Mouse (Mus musculus) G1E (cell line): Measurements from ENCODE around the gene Rgs12. TPM values are rescaled to one million over a fixed set of nuclear protein-coding genes. Genes with fewer than 3 reads are reported as not detected.

Source experiments
- ATAC-seq: 2 replicates; pipeline ENCODE4 v1.8.0; 2016; ENCODE audit warnings: mild to moderate bottlenecking; ENCODE audit not compliant: insufficient number of reproducible peaks, poor library complexity, low FRiP score, severe bottlenecking; ENCODE audit errors: extremely low read depth
- DNase-seq: peaks from one replicate; pipeline ENCODE4 v3.0.0; 2012; ENCODE audit warnings: low spot score
- H3K27me3 ChIP-seq: 2 replicates; pipeline ENCODE4 v1.6.1; 2012; ENCODE audit warnings: mild to moderate bottlenecking, low read length, inconsistent platforms; ENCODE audit not compliant: insufficient read depth
- H3K36me3 ChIP-seq: replicated peaks from 2 replicates; pipeline ENCODE3; 2012; ENCODE audit warnings: mild to moderate bottlenecking, inconsistent platforms
- H3K4me1 ChIP-seq: 2 replicates; pipeline ENCODE4 v1.6.1; 2012; ENCODE audit warnings: low read depth, low read length, inconsistent platforms, mixed read lengths; ENCODE audit not compliant: insufficient read depth
- H3K4me3 ChIP-seq: 2 replicates; pipeline ENCODE4 v1.5.1; 2012; ENCODE audit warnings: low read depth, mild to moderate bottlenecking, inconsistent platforms, low read length, moderate library complexity, mixed read lengths
- H3K9me3 ChIP-seq: replicated peaks from 2 replicates; pipeline ENCODE4 v1.6.1; 2012; ENCODE audit warnings: inconsistent platforms
- CTCF ChIP-seq: IDR thresholded peaks from 2 replicates; pipeline ENCODE4 v1.5.1; 2012; ENCODE audit warnings: low read depth, low read length, inconsistent platforms, mixed read lengths
- GATA1 ChIP-seq: IDR thresholded peaks from 2 replicates; pipeline ENCODE4 v1.6.1; 2012; ENCODE audit warnings: borderline replicate concordance, low read length, inconsistent platforms, mixed read lengths
- GATA2 ChIP-seq: IDR thresholded peaks from 2 replicates; pipeline ENCODE4 v1.6.1; 2012; ENCODE audit warnings: low read depth, low read length, inconsistent platforms, borderline replicate concordance
- POLR2AphosphoS5 ChIP-seq: IDR thresholded peaks from 2 replicates; pipeline ENCODE4 v1.6.1; 2012; ENCODE audit warnings: low read depth, low read length, inconsistent platforms; ENCODE audit not compliant: insufficient replicate concordance
- TAL1 ChIP-seq: conservative IDR thresholded peaks from 2 replicates; pipeline ENCODE4 v1.6.1; 2012; ENCODE audit warnings: low read depth, low read length, inconsistent platforms, mixed read lengths
- polyA plus RNA-seq: library from polyadenylated mRNA; stranded (reverse); fragments of >175 nt; gene quantifications from 2 replicates; pipeline ENCODE4 v1.2.3, GENCODE M21; 2012
- total RNA-seq, 2 experiments: library from RNA; stranded (forward) in 1 of 2; stranded (reverse) in 1 of 2; fragments of 200-1000 nt in 1 of 2; fragments of >200 nt in 1 of 2; fragmentation: Nextera tagmentation in 1 of 2; gene quantifications; 2 replicates each; pipeline ENCODE4 v1.2.3; 2014 to 2017

Gene Rgs12
- total and polyA plus RNA-seq, 3 experiments = 1.8 to 14.3 (median 5.7) TPM

DNA sequence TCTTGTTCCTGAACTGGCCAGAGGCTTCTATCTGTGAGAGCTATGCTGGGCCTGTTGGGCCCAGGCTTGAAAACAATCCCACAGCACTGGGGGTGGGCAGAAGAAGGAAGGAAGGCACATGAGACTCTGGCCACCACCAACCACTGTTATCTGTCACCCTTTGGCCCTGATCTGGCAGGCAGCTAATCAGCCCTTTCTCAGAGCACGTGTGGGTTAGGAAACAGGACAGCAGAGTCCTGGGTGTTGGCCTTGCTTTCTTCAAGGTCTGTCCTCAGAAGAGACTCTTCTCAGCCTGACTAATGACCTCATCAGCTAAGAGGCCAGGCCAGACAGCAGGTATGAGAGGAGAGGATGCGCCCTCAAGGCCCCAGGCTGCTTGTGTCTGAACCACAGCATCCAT lies 38.2 kb downstream of the Rgs12 start:
- ATAC-seq = no peak
- TF ChIP-seq CTCF (no peak), GATA2 (no peak), POLR2AphosphoS5 (no peak), TAL1 (no peak), GATA1 (no peak)
- Histone ChIP-seq H3K9me3 (no peaks in the 10 kb centered on the region), H3K4me3 (no peak overlapping the region), H3K36me3 (no peaks in the 10 kb centered on the region), H3K27me3 (peaks cover 2% of the 10 kb centered on the region; the same call in 1 of the 2 replicates), H3K4me1 (peaks cover 2% of the 10 kb centered on the region; the same call in 1 of the 2 replicates)
- DNase-seq = no peak

DNA sequence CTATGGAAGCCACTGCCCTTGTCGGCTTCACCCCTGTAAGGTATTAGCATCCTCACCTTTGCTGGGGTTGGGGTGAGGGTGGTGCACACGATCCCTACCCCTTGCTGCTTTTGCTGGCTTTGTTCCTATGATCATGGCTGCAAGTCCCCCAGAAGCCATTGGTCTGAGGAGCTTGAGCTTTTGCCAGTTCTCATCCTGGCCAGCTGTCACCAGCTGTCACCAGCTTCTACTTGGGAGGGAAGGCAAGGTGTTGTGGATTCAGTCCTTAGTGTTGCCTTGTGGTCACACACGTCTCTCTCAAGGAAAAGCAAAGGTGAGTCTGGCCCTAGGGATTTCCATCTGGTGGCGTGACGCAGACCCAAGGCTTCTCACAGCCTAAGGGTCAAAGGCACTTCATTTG lies 39.4 kb downstream of the Rgs12 start:
- H3K27me3 ChIP-seq = peaks cover 5% of the 10 kb centered on the region; the same call in 1 of the 2 replicates
- TF ChIP-seq CTCF = no peak
- TF ChIP-seq TAL1 = no peak
- TF ChIP-seq GATA2 = no peak
- TF ChIP-seq POLR2AphosphoS5 = no peak
- no peak for TF ChIP-seq GATA1
- DNase-seq (no peak), ATAC-seq (no peak)
- no peaks in the 10 kb centered on the region for H3K9me3 ChIP-seq
- no peak overlapping the region for H3K4me3 ChIP-seq
- peaks cover 2% of the 10 kb centered on the region; the same call in 1 of the 2 replicates for H3K4me1 ChIP-seq
- H3K36me3 ChIP-seq = no peaks in the 10 kb centered on the region

DNA sequence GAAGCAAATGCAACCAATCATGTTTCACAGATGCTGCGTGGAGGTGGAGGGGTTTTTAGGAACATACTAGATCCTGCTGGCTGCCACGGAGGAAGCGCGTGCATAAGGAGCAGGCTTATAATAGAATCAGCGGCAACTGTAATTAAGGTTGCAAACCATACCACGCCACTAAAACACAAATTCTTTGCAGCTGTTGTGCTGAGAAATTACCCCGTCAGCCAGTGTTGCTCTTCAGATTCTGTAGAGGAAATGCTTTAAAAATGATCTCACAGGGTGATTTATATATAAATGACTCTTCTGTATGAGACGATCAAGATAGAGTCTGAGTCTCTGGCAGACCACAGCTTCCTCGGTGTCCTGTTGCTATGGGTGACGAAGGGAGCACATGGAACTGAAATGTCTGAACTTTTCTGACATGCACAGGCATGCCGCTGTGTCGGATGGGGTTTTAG lies 40.1 kb downstream of the Rgs12 start:
- Histone ChIP-seq H3K4me3 (no peak overlapping the region), H3K36me3 (no peaks in the 10 kb centered on the region), H3K9me3 (no peaks in the 10 kb centered on the region), H3K27me3 (peaks cover 7% of the 10 kb centered on the region; the same call in 1 of the 2 replicates), H3K4me1 (peaks cover 2% of the 10 kb centered on the region; the same call in 1 of the 2 replicates)
- TF ChIP-seq CTCF (no peak), TAL1 (no peak), GATA2 (no peak), POLR2AphosphoS5 (no peak), GATA1 (no peak)
- ATAC-seq = no peak
- DNase-seq = no peak

DNA sequence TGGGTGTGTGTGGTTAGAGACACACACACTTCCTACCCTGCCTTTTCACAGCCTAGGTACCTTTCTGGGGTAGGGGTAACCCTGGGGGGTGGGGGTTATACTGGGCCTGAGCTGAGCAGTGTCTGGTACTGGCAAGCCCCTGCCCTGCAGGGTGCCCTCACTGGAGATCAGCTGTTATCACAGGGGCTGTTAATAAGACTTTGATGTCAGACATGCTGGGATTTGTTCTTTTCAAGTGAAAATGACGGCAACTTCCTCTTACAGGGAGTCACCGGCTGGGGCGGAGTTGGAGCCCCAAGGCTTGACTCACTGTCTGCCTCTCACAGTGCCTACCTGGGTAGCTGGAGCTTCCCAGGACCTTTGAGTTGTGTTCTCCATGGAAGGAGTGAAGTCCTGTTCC lies 49.5 kb downstream of the Rgs12 start:
- Histone ChIP-seq H3K36me3 (no peaks in the 10 kb centered on the region), H3K9me3 (no peaks in the 10 kb centered on the region), H3K4me1 (no peaks in the 10 kb centered on the region), H3K4me3 (no peak overlapping the region), H3K27me3 (peaks cover 10% of the 10 kb centered on the region; the same call in 1 of the 2 replicates)
- no peak for TF ChIP-seq POLR2AphosphoS5
- TF ChIP-seq TAL1 = no peak
- TF ChIP-seq GATA2 = no peak
- TF ChIP-seq CTCF = no peak
- TF ChIP-seq GATA1 = no peak
- ATAC-seq (no peak), DNase-seq (no peak)

DNA sequence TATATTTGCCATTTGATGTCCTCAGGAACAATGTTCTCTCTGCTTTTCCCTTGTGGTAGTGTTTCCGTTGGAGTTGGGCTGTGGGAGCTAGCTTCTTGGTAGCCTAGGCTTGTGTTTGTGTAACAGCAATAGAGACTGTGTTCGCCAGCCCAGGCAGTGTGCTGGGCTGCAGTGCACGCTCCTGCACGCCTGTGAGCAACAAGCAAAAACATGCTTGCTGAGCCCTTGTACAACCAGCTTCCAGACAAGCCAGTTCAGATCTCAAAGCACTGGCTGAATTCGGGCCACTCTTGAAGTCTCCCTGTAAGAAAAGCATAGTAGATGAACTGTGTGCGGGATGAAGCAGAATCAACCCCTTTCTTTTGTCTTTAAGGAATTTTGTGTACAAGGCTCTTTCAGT lies 50.0 kb downstream of the Rgs12 start:
- ATAC-seq (no peak), DNase-seq (no peak)
- H3K4me1 ChIP-seq = no peaks in the 10 kb centered on the region
- H3K9me3 ChIP-seq = no peaks in the 10 kb centered on the region
- H3K27me3 ChIP-seq = peaks cover 8% of the 10 kb centered on the region
- TF ChIP-seq POLR2AphosphoS5 (no peak), GATA1 (no peak), CTCF (no peak), GATA2 (no peak), TAL1 (no peak)
- no peak overlapping the region for H3K4me3 ChIP-seq
- no peaks in the 10 kb centered on the region for H3K36me3 ChIP-seq

DNA sequence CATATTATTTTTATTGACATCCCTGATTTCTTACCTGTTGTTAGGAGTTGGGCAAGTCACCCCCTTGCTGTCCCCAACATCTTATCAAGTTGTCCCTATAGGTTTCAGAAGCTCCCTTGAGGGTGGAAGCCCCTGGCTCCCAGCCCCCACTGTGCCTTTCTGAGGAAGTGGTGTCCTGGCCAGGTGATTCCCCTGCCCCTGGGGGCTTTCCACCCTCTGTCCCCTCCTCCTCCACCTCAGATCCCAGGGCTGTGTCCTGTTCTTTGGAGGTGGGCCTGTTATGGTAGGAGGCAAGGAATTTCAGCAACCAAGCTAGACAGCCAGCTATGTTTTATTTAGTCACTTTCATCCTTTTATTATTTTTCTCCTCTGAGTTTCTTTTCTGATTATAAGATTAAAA lies 51.1 kb downstream of the Rgs12 start:
- Histone ChIP-seq H3K27me3 (peaks cover 12% of the 10 kb centered on the region), H3K4me3 (no peak overlapping the region), H3K9me3 (no peaks in the 10 kb centered on the region), H3K36me3 (no peaks in the 10 kb centered on the region), H3K4me1 (no peaks in the 10 kb centered on the region)
- DNase-seq = no peak
- ATAC-seq = no peak
- TF ChIP-seq POLR2AphosphoS5 = no peak
- no peak for TF ChIP-seq CTCF
- TF ChIP-seq GATA1 = no peak
- no peak for TF ChIP-seq TAL1
- no peak for TF ChIP-seq GATA2
